Mouse (Mus musculus) gastrocnemius, postnatal 10 days (tissue): Measurements from ENCODE around the gene Gm21411. TPM values are rescaled to one million over a fixed set of nuclear protein-coding genes. Genes with fewer than 3 reads are reported as not detected.
"Not testable (repeated sequence)": the region's sequence is repeated elsewhere in the genome, so short reads cannot be mapped to it uniquely, and the experiment has no call there.

Experiments used
- DNase-seq: peaks from one replicate; pipeline ENCODE4 v3.0.0; 2021; ENCODE audit warnings: mixed read lengths
- long read RNA-seq, 2 experiments: library from polyadenylated mRNA; stranded (forward); transcript quantifications; one replicate each; pipeline ENCODE4 v2.0.0; 2021
- total RNA-seq, 2 experiments: library from RNA; stranded (reverse); gene quantifications; 2 replicates each; pipeline ENCODE4 v1.2.3; 2021

The Gm21411 gene
- not detected for total RNA-seq
- long read RNA-seq, experiment 1, result 0 reads
- long read RNA-seq, experiment 2, result 0 reads

GRCm38 (mm10) chr4:146909386-146910137 lies at the start of gene Gm21411:
TSS of gene Gm21411 (minus strand) at chr4:146909590.
- DNase-seq, result not testable (repeated sequence)

GRCm38 (mm10) chr4:146941691-146942090 lies 32.3 kb upstream of the Gm21411 start:
- not testable (repeated sequence) for DNase-seq

- no peak for DNase-seq
These were observed 23.1 kb upstream of the Gm21411 start for GRCm38 (mm10) chr4:146932311-146933082.

- DNase-seq, result no peak
These were observed 5.8 kb upstream of the Gm21411 start for GRCm38 (mm10) chr4:146915196-146915595.

- not testable (repeated sequence) for DNase-seq
These were observed 1.3 kb downstream of the Gm21411 start for GRCm38 (mm10) chr4:146908131-146908530.

- not testable (repeated sequence) for DNase-seq
These were observed 4.6 kb downstream of the Gm21411 start for GRCm38 (mm10) chr4:146904782-146905181.

GRCm38 (mm10) chr4:146903126-146903525 lies 6.3 kb downstream of the Gm21411 start:
- not testable (repeated sequence) for DNase-seq

Other genes starting within 250 kb of the Gm21411 start
- not detected for gene Zfp989, start 62.4 kb upstream of the Gm21411 start, total RNA-seq
- under 1 TPM; 0.14 to 0.16 TPM for gene Rex2, start 112.3 kb upstream of the Gm21411 start, total RNA-seq
- gene Zfp991, start 222.4 kb upstream of the Gm21411 start, total RNA-seq, result 1 to 10 TPM; 4.7 to 5.5 TPM